Mouse (Mus musculus): ENCODE measurements at regions not wholly inside any gene's neighbourhood (a gene's known extent, or its start where the extent isn't known, plus 50 kb on each side); places are given as distances from the start of the nearest gene placed in this dataset.

GRCm38 (mm10) chr8:23560836-23561235 is 1149.7 kb downstream of the Mrps31 start:
- no peak overlapping the region for H3K9ac ChIP-seq (replicated peaks)
- H3K27me3 ChIP-seq (replicated peaks) = no peaks in the 10 kb centered on the region
- H3K4me1 ChIP-seq = peaks cover 17% of the 10 kb centered on the region
- ATAC-seq (ENCODE audit: low FRiP score) = no peak
- no peak overlapping the region for H3K27ac ChIP-seq (replicated peaks)
- H3K36me3 ChIP-seq = no peaks in the 10 kb centered on the region
- no peak overlapping the region for H3K4me2 ChIP-seq
- H3K9me3 ChIP-seq (replicated peaks) = no peaks in the 10 kb centered on the region
- WGBS = 87% methylated on average over 5 of the region's 5 CpGs
- H3K4me3 ChIP-seq (replicated peaks) = no peak overlapping the region

GRCm38 (mm10) chr8:23561683-23562385 is 1150.7 kb downstream of the Mrps31 start:
- no peaks in the 10 kb centered on the region for H3K36me3 ChIP-seq
- H3K4me3 ChIP-seq (replicated peaks) = no peak overlapping the region
- peak overlapping the region; percentile 54; the same call in 1 of the 2 replicates for H3K4me2 ChIP-seq
- no peaks in the 10 kb centered on the region for H3K27me3 ChIP-seq (replicated peaks)
- ATAC-seq (ENCODE audit: low FRiP score) = no peak; the same call in 1 of the 2 replicates
- peaks cover 17% of the 10 kb centered on the region for H3K4me1 ChIP-seq
- WGBS = 11% methylated on average over 8 of the region's 8 CpGs
- no peak overlapping the region for H3K9ac ChIP-seq (replicated peaks)
- no peaks in the 10 kb centered on the region for H3K9me3 ChIP-seq (replicated peaks)
- H3K27ac ChIP-seq (replicated peaks) = no peak overlapping the region

DNA sequence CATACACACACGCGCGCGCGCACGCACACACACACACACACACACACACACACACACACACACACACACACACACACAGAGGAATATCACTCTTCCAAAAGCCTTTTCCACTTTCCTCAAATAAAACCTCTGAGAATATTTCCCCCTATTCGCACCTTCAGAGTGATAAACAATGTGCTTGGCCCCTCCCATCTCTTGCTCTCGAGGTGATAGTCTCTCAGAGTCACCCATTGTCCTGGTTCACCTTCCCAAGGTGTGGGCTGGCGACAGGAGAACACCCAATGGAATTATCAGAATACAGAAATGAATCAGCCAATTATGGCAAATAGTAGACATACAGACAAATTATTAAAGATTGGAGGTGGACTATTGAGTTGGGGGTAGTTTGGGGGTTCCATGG is 1151.3 kb downstream of the Mrps31 start:
- Histone ChIP-seq H3K9me3 (replicated peaks) (no peaks in the 10 kb centered on the region), H3K4me2 (peak overlapping the region; percentile 54), H3K27me3 (replicated peaks) (no peaks in the 10 kb centered on the region), H3K36me3 (no peaks in the 10 kb centered on the region), H3K9ac (replicated peaks) (no peak overlapping the region), H3K27ac (replicated peaks) (no peak overlapping the region), H3K4me1 (peaks cover 17% of the 10 kb centered on the region), H3K4me3 (replicated peaks) (no peak overlapping the region)
- WGBS = 25% methylated on average over 9 of the region's 9 CpGs
- no peak for ATAC-seq (ENCODE audit: low FRiP score)

- H3K9ac ChIP-seq (replicated peaks) = 0 out of 2 replicates have a peak overlapping the region, but pooled peaks have one; percentile 9
Measured at GRCm38 (mm10) chr8:23563065-23564020, 1152.2 kb downstream of the Mrps31 start.

DNA sequence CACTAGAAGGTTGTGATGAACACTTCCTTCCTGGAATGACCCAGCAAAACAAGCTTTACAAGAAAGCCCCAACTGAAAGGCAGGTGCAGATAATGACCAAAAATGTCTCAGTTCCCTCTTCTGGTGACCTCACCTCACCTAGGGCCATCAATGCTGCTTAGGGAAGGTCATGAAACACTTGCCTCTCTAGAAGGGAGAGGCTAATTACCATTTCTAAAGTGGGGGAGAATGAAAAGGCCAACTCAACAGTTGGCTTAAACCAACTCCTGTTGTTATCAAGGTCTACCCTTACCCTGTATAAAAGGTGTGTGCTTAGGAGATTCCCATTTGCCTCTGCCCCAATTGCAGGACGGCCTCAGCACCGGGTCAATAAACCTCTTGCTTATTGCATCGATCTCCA is 1156.7 kb downstream of the Mrps31 start:
- Histone ChIP-seq H3K36me3 (no peaks in the 10 kb centered on the region), H3K9ac (replicated peaks) (no peak overlapping the region), H3K4me3 (replicated peaks) (no peak overlapping the region), H3K4me2 (no peak overlapping the region), H3K4me1 (peaks cover 7% of the 10 kb centered on the region), H3K27ac (replicated peaks) (no peak overlapping the region), H3K9me3 (replicated peaks) (no peaks in the 10 kb centered on the region), H3K27me3 (replicated peaks) (no peaks in the 10 kb centered on the region)
- no peak for ATAC-seq (ENCODE audit: low FRiP score)
- 98% methylated on average over 3 of the region's 3 CpGs for WGBS

More at GRCm38 (mm10) chr8:23563065-23564020, 1152.2 kb downstream of the Mrps31 start:
- H3K4me1 ChIP-seq = peaks cover 17% of the 10 kb centered on the region
- peak overlapping the region; percentile 4; the same call in 1 of the 2 replicates for H3K4me3 ChIP-seq (replicated peaks)
- no peaks in the 10 kb centered on the region for H3K27me3 ChIP-seq (replicated peaks)
- H3K36me3 ChIP-seq = no peaks in the 10 kb centered on the region
- 7% methylated on average over 18 of the region's 18 CpGs for WGBS
- no peak; the same call in 1 of the 2 replicates for ATAC-seq (ENCODE audit: low FRiP score)
- H3K27ac ChIP-seq (replicated peaks) = no peak overlapping the region
- peak overlapping the region; percentile 54 for H3K4me2 ChIP-seq
- H3K9me3 ChIP-seq (replicated peaks) = no peaks in the 10 kb centered on the region

GRCm38 (mm10) chr8:23571338-23571737 is 1154.3 kb downstream of the Adam3 start:
- Histone ChIP-seq H3K4me2 (no peak overlapping the region), H3K27ac (replicated peaks) (no peak overlapping the region), H3K36me3 (no peaks in the 10 kb centered on the region), H3K4me1 (no peaks in the 10 kb centered on the region), H3K9ac (replicated peaks) (no peak overlapping the region), H3K9me3 (replicated peaks) (no peaks in the 10 kb centered on the region), H3K4me3 (replicated peaks) (no peak overlapping the region), H3K27me3 (replicated peaks) (no peaks in the 10 kb centered on the region)
- ATAC-seq (ENCODE audit: low FRiP score) = no peak
- WGBS = 92% methylated on average over 1 of the region's 1 CpGs

DNA sequence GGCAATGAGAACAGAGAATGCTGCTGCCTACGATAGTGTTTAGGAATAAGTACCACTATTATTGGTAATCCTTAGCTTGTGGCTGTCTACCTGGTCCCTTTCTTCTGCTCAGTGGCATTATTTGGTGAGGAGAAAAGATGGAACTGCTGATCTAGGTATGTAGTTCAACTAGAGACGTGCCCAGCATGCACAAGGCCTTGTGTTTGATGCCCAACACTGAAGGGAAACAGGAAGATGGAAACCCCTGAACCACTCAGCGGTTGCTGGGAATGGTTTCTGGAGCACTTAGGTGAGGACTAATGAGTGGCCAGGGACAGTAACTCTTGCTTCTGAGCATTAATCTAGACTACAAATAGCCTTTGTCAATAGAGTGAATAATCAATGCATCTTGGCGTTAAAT is 1145.5 kb downstream of the Adam3 start:
- Histone ChIP-seq H3K9me3 (replicated peaks) (no peaks in the 10 kb centered on the region), H3K27me3 (replicated peaks) (no peaks in the 10 kb centered on the region), H3K4me2 (no peak overlapping the region), H3K27ac (replicated peaks) (no peak overlapping the region), H3K4me1 (no peaks in the 10 kb centered on the region), H3K36me3 (no peaks in the 10 kb centered on the region), H3K9ac (replicated peaks) (no peak overlapping the region), H3K4me3 (replicated peaks) (no peak overlapping the region)
- 93% methylated on average over 4 of the region's 4 CpGs for WGBS
- no peak for ATAC-seq (ENCODE audit: low FRiP score)

GRCm38 (mm10) chr8:23580701-23581100 is 1145.0 kb downstream of the Adam3 start:
- H3K36me3 ChIP-seq = no peaks in the 10 kb centered on the region
- no peak overlapping the region for H3K4me3 ChIP-seq (replicated peaks)
- H3K27me3 ChIP-seq (replicated peaks) = no peaks in the 10 kb centered on the region
- H3K9me3 ChIP-seq (replicated peaks) = no peaks in the 10 kb centered on the region
- no peak overlapping the region for H3K4me2 ChIP-seq
- 90% methylated on average over 2 of the region's 2 CpGs for WGBS
- H3K27ac ChIP-seq (replicated peaks) = no peak overlapping the region
- no peak for ATAC-seq (ENCODE audit: low FRiP score)
- no peak overlapping the region for H3K9ac ChIP-seq (replicated peaks)
- H3K4me1 ChIP-seq = no peaks in the 10 kb centered on the region

Measured in neural tube, embryonic 15.5 days (tissue).